Mouse (Mus musculus) neural tube, embryonic 13.5 days (tissue): ENCODE results near the gene Naa60. TPM values are rescaled to one million over a fixed set of nuclear protein-coding genes. Genes with fewer than 3 reads are reported as not detected.

Experiments used
- ATAC-seq: fragments of 200-750 bp; cut with Nextera tagmentation; 2 replicates; pipeline ENCODE4 v1.8.0; 2017; ENCODE audit warnings: low read depth, mild to moderate bottlenecking, moderate TSS enrichment, moderate library complexity
- H3K27ac ChIP-seq: fragments of 300-500 bp; sonication (generic); replicated peaks from 2 replicates; pipeline ENCODE4 v1.5.1; 2015; ENCODE audit warnings: moderate library complexity, mild to moderate bottlenecking, inconsistent platforms
- H3K27me3 ChIP-seq: fragments of 300-500 bp; sonication (generic); 2 replicates; pipeline ENCODE4 v1.6.1; 2015; ENCODE audit warnings: mild to moderate bottlenecking, inconsistent platforms
- H3K36me3 ChIP-seq: fragments of 300-500 bp; sonication (generic); 2 replicates; pipeline ENCODE4 v1.6.1; 2015; ENCODE audit warnings: mild to moderate bottlenecking, inconsistent platforms
- H3K4me1 ChIP-seq: fragments of 300-500 bp; sonication (generic); replicated peaks from 2 replicates; pipeline ENCODE4 v1.6.1; 2015; ENCODE audit warnings: inconsistent platforms
- H3K4me2 ChIP-seq: fragments of 300-500 bp; sonication (generic); 2 replicates; pipeline ENCODE4 v1.6.1; 2015; ENCODE audit warnings: inconsistent platforms, mild to moderate bottlenecking, moderate library complexity
- H3K4me3 ChIP-seq: fragments of 300-500 bp; sonication (generic); 2 replicates; pipeline ENCODE4 v1.5.1; 2015; ENCODE audit warnings: mild to moderate bottlenecking, inconsistent platforms
- H3K9ac ChIP-seq: fragments of 300-500 bp; sonication (generic); 2 replicates; pipeline ENCODE4 v1.6.1; 2015; ENCODE audit warnings: moderate library complexity, mild to moderate bottlenecking, inconsistent platforms
- H3K9me3 ChIP-seq: fragments of 300-500 bp; sonication (generic); 2 replicates; pipeline ENCODE4 v1.6.1; 2016; ENCODE audit warnings: inconsistent platforms
- WGBS: fragments of 180-500 bp; shearing (Covaris S2); methylation state at CpG from one replicate; pipeline ENCODE4 v1.1.7; 2015; 5-methylcytosine and 5-hydroxymethylcytosine counted together
- polyA plus RNA-seq: library from polyadenylated mRNA; unstranded; fragments of >200 nt; fragmentation: Nextera tagmentation; extraction: Ambion mirVana; gene quantifications from 2 replicates; pipeline ENCODE4 v1.2.1, GENCODE M21; 2015

The Naa60 gene
- polyA plus RNA-seq, 1 experiment from 2014 or later: 85.0 TPM

DNA sequence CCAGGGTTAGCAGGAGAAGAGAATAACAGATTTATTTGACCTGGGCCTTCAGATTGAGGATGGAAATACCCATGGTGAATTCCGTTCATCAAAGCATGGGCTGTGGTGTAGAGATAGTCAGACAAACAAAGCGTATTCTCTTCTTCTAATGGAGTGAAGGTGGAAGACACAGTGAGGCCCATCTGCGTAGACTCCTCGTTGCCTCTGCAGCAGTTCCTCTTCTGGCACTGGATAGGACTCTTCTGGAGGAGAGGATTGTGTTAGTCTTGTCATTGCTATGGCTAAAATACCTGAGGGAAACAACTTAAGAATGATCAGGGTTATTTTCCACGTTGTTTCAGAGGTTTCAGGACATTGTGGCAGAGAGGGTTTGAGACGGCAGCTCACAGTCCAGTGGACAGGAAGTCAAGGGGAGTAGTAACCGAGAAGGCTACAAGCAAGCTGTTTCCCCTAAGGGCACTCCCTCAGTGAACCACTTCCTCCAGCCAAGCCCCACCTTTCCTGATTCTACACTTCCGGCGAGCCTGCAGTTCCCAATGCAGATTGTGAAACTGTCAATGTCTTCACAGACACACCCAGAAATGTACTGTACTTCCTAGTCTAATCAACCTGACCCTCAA lies 23.1 kb downstream of the Naa60 start:
- H3K36me3 ChIP-seq: peaks cover 63% of the 10 kb centered on the region
- no peaks in the 10 kb centered on the region for H3K4me1 ChIP-seq
- no peak for ATAC-seq
- H3K4me2 ChIP-seq: no peak overlapping the region
- no peak overlapping the region for H3K9ac ChIP-seq
- no peaks in the 10 kb centered on the region for H3K9me3 ChIP-seq
- H3K27me3 ChIP-seq: no peaks in the 10 kb centered on the region
- H3K27ac ChIP-seq: no peak overlapping the region
- no peak overlapping the region for H3K4me3 ChIP-seq
- WGBS: 82% methylated on average over 9 of the region's 9 CpGs

DNA sequence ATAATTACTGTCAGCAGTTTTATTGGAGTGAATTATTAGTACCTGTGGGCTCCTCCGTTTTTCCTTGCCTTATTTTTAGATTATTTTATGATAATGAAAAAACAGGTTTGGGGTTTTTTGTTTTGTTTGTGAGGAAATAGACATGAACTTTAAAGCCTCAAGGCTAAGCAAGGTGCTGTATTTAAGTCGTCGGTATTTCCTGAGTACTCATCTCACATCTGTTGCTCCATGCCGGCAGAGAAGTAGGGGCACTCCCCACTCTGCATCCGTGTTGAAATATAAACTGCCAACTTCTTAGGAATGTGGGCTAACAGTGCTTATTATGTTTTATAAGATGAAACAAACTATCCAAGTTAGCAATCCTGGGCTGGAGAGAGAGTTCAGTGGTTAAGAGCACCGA lies 23.9 kb downstream of the Naa60 start:
- 84% methylated on average over 6 of the region's 6 CpGs for WGBS

DNA sequence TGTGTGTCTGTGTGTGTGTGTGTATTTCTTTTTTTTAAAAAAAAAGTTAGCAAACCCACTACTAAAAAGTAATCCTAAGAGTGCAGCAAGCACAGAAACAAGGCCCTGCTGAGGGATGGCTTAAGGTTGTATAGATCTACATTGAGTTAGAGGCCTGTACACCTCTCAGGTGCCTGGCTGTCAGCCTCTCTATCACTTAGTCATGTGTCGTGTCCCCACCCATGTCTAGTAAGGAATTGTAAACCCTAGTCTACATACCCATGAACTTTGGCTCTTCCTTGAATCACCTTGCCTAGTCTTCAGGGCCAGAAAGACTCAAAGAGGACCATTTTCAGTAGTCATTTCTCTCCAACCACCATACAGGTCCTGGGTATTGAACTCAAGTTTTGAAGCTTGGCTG lies 24.4 kb downstream of the Naa60 start:
- Histone ChIP-seq H3K4me2 (no peak overlapping the region), H3K27ac (no peak overlapping the region), H3K9ac (no peak overlapping the region), H3K36me3 (peaks cover 76% of the 10 kb centered on the region), H3K4me3 (no peak overlapping the region), H3K9me3 (no peaks in the 10 kb centered on the region), H3K4me1 (no peaks in the 10 kb centered on the region), H3K27me3 (no peaks in the 10 kb centered on the region)
- ATAC-seq: no peak
- WGBS: 96% methylated on average over 1 of the region's 1 CpGs

More for the DNA sequence above, 23.9 kb downstream of the Naa60 start:
- ATAC-seq: no peak
- Histone ChIP-seq H3K4me1 (no peaks in the 10 kb centered on the region), H3K27ac (no peak overlapping the region), H3K4me2 (no peak overlapping the region), H3K27me3 (no peaks in the 10 kb centered on the region), H3K9me3 (no peaks in the 10 kb centered on the region), H3K9ac (no peak overlapping the region), H3K36me3 (peaks cover 71% of the 10 kb centered on the region), H3K4me3 (no peak overlapping the region)

DNA sequence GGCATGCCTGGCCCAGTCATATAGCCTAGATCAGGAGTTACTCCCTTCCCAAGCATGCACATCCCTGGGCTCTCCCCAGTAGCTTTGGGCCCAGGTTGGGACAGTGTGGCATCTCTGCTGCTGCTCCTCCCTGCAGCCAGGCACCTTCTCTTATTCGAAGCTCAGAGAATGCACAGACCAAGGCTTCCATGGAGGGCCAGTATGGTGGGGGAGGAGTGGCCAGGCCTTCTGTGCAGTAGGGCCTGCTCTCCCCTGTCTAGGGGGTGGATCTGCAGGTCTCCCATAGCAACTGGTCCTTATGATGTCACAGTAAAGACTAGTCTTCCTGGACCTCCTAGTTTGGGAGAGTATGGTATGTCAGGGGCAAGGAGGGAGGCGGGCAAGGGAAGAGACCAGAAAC lies 35.3 kb downstream of the Naa60 start:
- Histone ChIP-seq H3K36me3 (peaks cover 45% of the 10 kb centered on the region), H3K27ac (no peak overlapping the region), H3K4me2 (no peak overlapping the region), H3K4me3 (no peak overlapping the region), H3K9me3 (no peaks in the 10 kb centered on the region), H3K9ac (no peak overlapping the region), H3K4me1 (peaks cover 24% of the 10 kb centered on the region), H3K27me3 (no peaks in the 10 kb centered on the region)
- WGBS: 86% methylated on average over 2 of the region's 2 CpGs
- ATAC-seq: no peak

DNA sequence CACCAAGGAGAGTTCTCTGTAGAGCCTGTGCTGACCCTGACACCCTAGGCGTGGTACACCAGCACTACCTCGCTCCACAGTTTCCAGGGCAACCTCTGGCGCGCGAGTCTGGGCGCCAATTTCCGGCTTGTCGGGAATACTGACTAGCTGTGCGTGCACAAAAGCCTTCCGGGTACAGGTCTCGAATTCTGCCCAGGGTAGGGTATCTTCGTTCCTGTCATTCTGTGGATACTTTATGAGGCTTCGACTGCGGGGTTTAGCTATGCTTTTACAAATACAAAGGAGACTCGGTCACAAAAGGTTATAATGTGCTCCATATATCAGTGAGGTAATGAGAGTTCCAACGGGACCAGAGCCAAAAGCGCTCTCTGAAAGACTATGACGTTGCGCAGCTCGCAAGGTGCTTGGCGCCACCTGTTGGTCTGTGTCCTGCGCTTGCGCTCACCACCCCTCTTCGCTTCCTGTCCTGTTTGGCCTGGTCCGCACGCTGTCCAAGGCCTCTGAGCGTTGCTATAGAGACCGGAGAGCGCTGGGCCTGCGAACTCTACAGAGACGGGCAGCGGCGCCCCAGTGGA lies 36.4 kb downstream of the Naa60 start, which contains the start of the genes 1700037C18Rik and Cluap1:
Gene 1700037C18Rik, minus strand, starts transcription at position 153 of the 575 bp plus-strand sequence.
Gene Cluap1, plus strand, starts transcription at position 265 of the 575 bp plus-strand sequence.
- peak; percentile 97 for ATAC-seq
- H3K9me3 ChIP-seq: no peaks in the 10 kb centered on the region
- peaks cover 48% of the 10 kb centered on the region for H3K36me3 ChIP-seq
- H3K27ac ChIP-seq: peak within 1 kb of the TSS; percentile 77
- H3K27me3 ChIP-seq: no peaks in the 10 kb centered on the region
- peaks cover 24% of the 10 kb centered on the region for H3K4me1 ChIP-seq
- H3K9ac ChIP-seq: peak within 1 kb of the TSS; percentile 84
- H3K4me3 ChIP-seq: peak within 1 kb of the TSS; percentile 68
- peak within 1 kb of the TSS; percentile 82 for H3K4me2 ChIP-seq
- WGBS: 0% methylated on average over 33 of the region's 33 CpGs

DNA sequence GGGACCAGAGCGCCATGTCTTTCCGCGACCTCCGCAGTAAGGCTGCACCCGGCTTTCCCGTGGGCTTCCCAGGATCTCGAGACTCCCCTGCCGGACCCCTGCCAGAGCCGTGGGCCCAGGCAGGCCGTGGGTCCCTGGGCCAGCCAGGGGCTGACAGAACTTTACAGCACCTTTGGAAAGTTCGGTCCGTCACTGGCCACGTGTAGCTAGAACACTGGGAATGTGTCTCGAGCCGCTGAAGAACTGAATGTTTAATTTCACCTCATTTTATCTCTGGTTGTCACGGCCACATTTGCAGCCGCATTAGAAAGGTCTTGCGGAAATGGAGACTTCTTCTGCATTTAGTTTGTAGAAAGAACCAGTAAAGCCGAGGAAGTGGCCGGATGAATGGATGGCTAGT lies 36.9 kb downstream of the Naa60 start:
- H3K27me3 ChIP-seq: no peaks in the 10 kb centered on the region
- WGBS: 9% methylated on average over 20 of the region's 20 CpGs
- no peak; the same call in 1 of the 2 replicates for ATAC-seq
- H3K9ac ChIP-seq: peak overlapping the region; percentile 84
- peaks cover 48% of the 10 kb centered on the region for H3K36me3 ChIP-seq
- peak overlapping the region; percentile 68 for H3K4me3 ChIP-seq
- H3K4me2 ChIP-seq: peak overlapping the region; percentile 82
- H3K27ac ChIP-seq: peak overlapping the region; percentile 77
- H3K9me3 ChIP-seq: no peaks in the 10 kb centered on the region
- peaks cover 24% of the 10 kb centered on the region for H3K4me1 ChIP-seq

DNA sequence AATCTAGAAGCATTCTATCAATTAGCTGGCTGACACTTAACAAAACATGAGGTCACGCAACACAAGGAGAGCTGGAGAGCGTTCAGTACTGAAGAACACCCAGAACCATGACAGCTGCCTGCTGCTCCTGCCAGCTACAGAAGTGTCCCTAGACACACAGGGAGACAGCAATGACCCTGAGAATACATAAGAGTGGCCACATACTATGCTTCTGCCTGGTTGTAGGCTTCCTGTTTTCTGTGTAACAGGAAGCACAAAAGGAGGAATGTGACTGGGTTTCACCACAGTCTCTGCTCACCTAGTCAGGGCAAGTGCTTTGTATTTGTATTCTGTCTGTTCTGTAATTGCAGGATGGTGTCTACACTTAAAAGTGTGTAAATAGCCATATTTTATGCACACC lies 48.6 kb downstream of the Naa60 start:
- no peak for ATAC-seq
- WGBS: 97% methylated on average over 2 of the region's 2 CpGs
- Histone ChIP-seq H3K27ac (no peak overlapping the region), H3K4me1 (no peaks in the 10 kb centered on the region), H3K4me2 (no peak overlapping the region), H3K27me3 (no peaks in the 10 kb centered on the region), H3K9me3 (no peaks in the 10 kb centered on the region), H3K4me3 (no peak overlapping the region), H3K9ac (no peak overlapping the region), H3K36me3 (peaks cover 85% of the 10 kb centered on the region)

DNA sequence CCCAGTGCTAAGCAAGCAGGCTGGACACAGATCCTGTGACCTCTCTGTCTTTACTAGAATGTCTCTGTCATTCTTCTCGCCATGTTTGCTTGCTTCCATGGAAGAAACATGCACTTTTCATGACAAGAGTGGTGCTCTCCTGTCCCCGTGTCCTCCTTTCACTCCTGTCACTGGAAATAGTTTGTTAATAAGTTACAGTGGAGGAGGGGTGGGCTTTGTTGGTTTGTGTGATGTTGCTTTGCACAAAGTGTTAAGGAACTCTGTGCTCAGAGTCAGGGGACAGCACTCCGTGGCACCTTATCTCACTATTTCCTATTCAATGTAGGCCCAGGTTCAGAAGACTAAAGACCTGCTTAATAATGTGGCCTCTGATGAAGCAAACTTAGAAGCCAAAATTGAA lies 51.3 kb downstream of the Naa60 start:
- WGBS: 92% methylated on average over 3 of the region's 3 CpGs
- H3K4me3 ChIP-seq: no peak overlapping the region
- H3K9ac ChIP-seq: no peak overlapping the region
- no peak overlapping the region for H3K4me2 ChIP-seq
- peaks cover 79% of the 10 kb centered on the region for H3K36me3 ChIP-seq
- ATAC-seq: no peak
- no peaks in the 10 kb centered on the region for H3K27me3 ChIP-seq
- H3K4me1 ChIP-seq: no peaks in the 10 kb centered on the region
- no peak overlapping the region for H3K27ac ChIP-seq
- H3K9me3 ChIP-seq: no peaks in the 10 kb centered on the region

DNA sequence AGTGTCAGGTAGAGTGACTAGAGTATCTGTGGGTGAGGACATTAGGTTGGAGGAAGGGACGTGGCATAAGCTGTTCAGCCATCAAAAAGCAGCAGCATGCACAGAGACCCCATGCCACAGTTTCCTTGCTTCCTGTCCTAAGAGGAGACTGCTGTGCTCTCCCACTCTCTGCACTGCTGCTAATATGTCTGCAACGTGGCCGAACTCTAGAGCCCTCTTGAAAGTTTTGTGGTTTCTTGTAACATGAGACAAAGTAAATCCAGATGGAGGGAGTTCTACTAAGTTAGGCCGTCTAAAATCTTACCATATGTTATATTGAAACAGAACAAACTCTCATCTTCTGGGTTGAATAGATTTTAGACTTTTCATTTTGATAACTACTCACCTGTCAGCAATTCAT lies 51.8 kb downstream of the Naa60 start:
- ATAC-seq: no peak
- no peak overlapping the region for H3K4me2 ChIP-seq
- H3K9me3 ChIP-seq: no peaks in the 10 kb centered on the region
- H3K4me3 ChIP-seq: no peak overlapping the region
- H3K4me1 ChIP-seq: no peaks in the 10 kb centered on the region
- H3K27ac ChIP-seq: no peak overlapping the region
- H3K9ac ChIP-seq: no peak overlapping the region
- H3K27me3 ChIP-seq: no peaks in the 10 kb centered on the region
- 83% methylated on average over 4 of the region's 4 CpGs for WGBS
- H3K36me3 ChIP-seq: peaks cover 78% of the 10 kb centered on the region

DNA sequence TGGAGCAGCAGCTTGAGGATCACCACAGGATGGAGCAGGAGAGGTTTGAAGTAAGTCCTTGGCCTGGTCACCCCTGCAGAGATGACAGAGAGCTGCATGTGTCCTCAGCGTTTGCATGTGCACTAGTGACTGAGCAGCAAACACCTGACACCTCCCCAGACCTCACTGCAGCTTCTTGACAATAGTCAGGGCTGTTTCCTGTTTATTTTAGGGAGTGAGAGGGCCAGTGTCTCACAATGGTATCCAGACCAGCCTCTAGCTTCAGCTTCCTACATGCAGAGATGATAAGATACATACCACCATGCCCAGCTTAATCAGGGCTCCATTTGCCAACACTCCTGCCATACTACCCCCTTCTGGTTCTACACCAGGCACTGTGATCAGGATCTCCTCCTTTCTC lies 56.4 kb downstream of the Naa60 start:
- Histone ChIP-seq H3K27ac (no peak overlapping the region), H3K36me3 (peaks cover 86% of the 10 kb centered on the region), H3K4me3 (no peak overlapping the region), H3K9ac (no peak overlapping the region), H3K9me3 (no peaks in the 10 kb centered on the region), H3K4me1 (no peaks in the 10 kb centered on the region), H3K4me2 (no peak overlapping the region), H3K27me3 (no peaks in the 10 kb centered on the region)
- ATAC-seq: no peak
- WGBS: 75% methylated on average over 1 of the region's 1 CpGs

DNA sequence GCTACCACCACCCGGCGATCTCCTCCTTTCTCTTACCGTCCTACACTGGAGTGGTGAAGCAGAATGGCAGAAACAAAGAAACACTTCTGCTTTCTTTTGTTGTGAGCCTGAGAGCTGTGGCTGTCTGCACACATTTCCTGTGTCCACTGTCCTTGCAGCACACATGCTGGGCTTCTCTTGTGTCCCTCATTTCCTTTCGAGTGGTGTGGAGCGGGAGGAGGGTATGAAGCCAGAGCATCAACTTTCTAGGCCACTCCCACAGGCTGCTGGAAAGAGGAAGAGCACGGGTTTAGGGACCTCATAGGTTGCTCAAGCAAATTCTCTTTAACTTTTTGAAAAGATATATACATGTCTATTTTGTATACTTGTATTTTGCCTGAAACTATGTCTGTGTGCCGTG lies 57.0 kb downstream of the Naa60 start:
- ATAC-seq: no peak
- H3K36me3 ChIP-seq: peaks cover 86% of the 10 kb centered on the region
- WGBS: 77% methylated on average over 7 of the region's 7 CpGs

DNA sequence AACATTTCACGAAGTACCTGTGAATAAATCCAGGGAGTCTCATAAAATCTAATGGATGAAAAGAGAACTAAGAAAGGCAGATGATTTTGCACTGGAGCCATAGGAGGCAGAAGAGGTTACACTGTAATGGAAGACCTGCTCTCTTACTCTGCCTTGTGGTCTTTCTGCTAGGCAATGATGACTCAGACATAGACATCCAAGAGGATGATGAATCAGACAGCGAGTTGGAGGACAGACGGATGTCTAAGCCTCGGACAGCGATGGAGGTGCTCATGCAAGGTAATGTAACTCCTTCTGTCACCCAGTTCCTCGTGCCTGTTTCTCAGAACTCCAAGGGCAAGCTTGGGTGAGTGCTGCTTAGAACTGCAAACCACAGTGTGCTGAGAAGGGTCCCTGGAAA lies 61.4 kb downstream of the Naa60 start:
- Histone ChIP-seq H3K4me2 (no peak overlapping the region), H3K4me3 (no peak overlapping the region), H3K9ac (no peak overlapping the region), H3K4me1 (no peaks in the 10 kb centered on the region), H3K36me3 (peaks cover 93% of the 10 kb centered on the region), H3K9me3 (no peaks in the 10 kb centered on the region), H3K27ac (no peak overlapping the region), H3K27me3 (no peaks in the 10 kb centered on the region)
- no peak for ATAC-seq
- 93% methylated on average over 6 of the region's 6 CpGs for WGBS

More for the DNA sequence above, 57.0 kb downstream of the Naa60 start:
- no peaks in the 10 kb centered on the region for H3K9me3 ChIP-seq
- no peak overlapping the region for H3K4me3 ChIP-seq
- no peaks in the 10 kb centered on the region for H3K4me1 ChIP-seq
- H3K27me3 ChIP-seq: no peaks in the 10 kb centered on the region
- no peak overlapping the region for H3K9ac ChIP-seq
- H3K4me2 ChIP-seq: no peak overlapping the region
- H3K27ac ChIP-seq: no peak overlapping the region

DNA sequence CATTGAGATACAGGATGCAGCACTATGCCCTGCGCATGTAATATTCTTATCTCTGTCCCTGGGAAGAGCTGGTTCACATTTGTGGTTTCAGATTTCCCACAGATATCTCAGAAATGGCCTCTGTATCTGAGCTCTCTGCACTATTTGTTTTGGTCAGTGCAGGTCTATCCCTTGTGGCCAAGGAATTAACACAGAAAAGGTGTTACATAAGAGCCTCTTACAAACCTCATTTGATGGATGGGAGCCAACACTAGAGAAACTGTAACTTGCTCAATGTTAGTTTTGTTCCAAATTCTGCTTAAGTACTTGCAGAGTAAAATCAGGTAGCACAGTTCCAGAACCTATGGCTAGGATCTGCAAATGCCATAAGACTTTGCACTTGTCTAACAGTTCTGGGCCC lies 61.9 kb downstream of the Naa60 start:
- Histone ChIP-seq H3K9me3 (no peaks in the 10 kb centered on the region), H3K4me1 (no peaks in the 10 kb centered on the region), H3K9ac (no peak overlapping the region), H3K36me3 (peaks cover 94% of the 10 kb centered on the region), H3K4me2 (no peak overlapping the region), H3K4me3 (no peak overlapping the region), H3K27me3 (no peaks in the 10 kb centered on the region), H3K27ac (no peak overlapping the region)
- ATAC-seq: no peak
- WGBS: 94% methylated on average over 1 of the region's 1 CpGs
